Mouse (Mus musculus): ENCODE results near the gene Olfr1080.
"Not testable (repeated sequence)": the region's sequence is repeated elsewhere in the genome, so short reads cannot be mapped to it uniquely, and the experiment has no call there.

Gene Olfr1080

DNA sequence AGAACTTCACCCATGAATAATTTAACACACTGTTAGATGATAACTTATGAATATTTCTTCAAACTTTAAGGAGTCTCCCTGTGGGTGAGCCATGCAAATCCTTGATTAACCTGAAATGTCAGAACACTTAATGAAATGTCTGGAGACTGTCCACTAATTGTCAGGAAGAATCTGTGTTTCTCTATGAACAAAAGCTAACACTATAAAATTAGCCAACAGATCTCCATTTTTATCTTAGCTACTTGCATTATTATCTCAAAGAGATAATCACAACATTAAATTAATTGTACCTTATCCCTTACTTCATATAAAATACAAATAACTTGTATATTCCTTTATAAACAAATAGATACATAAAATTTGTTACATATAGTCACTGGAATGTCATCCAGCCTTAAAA lies at the start of gene Olfr1080:
TSS of gene Olfr1080 (minus strand) at position 101 of the 400 bp plus-strand sequence.
- not testable (repeated sequence) for DNase-seq (ENCODE audit: low spot score)

DNA sequence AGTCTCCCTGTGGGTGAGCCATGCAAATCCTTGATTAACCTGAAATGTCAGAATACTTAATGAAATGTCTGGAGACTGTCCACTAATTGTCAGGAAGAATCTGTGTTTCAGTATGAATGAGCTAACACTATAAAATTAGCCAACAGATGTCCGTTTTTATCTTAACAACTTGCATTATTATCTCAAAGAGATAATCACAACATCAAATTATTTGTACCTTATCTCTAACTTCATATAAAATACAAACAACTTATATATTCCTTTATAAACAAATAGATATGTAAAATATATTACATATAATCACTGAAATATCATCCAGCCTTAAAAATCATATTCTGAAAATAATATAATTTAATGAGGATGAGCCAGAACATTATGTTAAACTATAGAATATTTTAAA lies 40.8 kb upstream of the Olfr1080 start, which contains the start of gene Olfr1082:
TSS of gene Olfr1082 (minus strand) at position 101 of the 400 bp plus-strand sequence.
- not testable (repeated sequence) for DNase-seq (ENCODE audit: low spot score)

DNA sequence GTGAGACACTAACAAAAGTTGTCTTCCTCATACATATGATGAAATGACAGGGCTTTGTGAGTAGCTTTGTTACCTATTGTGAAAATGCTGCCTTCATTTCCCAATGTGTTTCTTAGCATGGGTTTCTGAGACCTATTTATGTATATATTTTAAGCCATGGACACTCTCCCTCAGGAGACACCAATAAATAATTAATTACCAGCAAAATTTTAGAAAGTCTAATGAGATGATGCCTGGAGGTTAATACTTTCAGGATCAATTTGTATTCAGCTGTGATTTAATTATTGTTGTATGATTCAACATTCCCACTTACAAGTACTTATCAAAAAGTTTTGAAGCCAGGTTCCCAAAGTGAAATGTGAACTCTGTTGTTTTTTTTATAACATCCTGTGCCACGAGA lies 15.7 kb downstream of the Olfr1080 start, which contains the start of gene Olfr1079:
TSS of gene Olfr1079 (minus strand) at position 101 of the 400 bp plus-strand sequence.
- no peak for DNase-seq (ENCODE audit: low spot score)

DNA sequence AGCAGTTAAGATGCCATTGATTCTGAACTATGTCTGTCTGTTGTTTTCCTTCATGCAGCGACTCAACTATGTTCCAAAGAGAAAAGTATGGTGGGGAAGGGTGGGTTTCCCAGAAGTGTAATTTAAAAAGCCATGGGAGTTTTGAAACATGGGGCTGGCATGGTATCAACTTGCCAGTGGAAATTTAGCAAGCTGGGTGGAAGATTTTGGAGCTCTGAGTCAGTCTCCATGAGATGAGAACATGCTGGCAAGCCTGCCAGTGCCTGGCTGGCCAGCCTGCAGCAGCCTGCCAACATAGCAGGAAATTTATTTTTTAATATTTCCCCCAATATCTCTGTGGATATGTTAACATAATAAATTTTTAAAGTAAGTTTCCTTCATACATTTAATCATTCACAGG lies 27.0 kb downstream of the Olfr1080 start:
- no peak for DNase-seq (ENCODE audit: low spot score)

GRCm38 (mm10) chr2:86508161-86508560 lies 49.9 kb downstream of the Olfr1080 start, which contains the start of gene Olfr1076:
Gene Olfr1076 (plus strand): TSS chr2:86508461.
- no peak for DNase-seq (ENCODE audit: low spot score)
